Mouse (Mus musculus): Measurements from ENCODE around the gene Umodl1. TPM values are rescaled to one million over a fixed set of nuclear protein-coding genes. Genes with fewer than 3 reads are reported as not detected.
A peak's percentile ranks its signal among the peaks of the same experiment; 100 is the strongest.

Umodl1 gene
- polyA plus RNA-seq, 1 experiment from 2014 or later = 0.14 TPM

DNA sequence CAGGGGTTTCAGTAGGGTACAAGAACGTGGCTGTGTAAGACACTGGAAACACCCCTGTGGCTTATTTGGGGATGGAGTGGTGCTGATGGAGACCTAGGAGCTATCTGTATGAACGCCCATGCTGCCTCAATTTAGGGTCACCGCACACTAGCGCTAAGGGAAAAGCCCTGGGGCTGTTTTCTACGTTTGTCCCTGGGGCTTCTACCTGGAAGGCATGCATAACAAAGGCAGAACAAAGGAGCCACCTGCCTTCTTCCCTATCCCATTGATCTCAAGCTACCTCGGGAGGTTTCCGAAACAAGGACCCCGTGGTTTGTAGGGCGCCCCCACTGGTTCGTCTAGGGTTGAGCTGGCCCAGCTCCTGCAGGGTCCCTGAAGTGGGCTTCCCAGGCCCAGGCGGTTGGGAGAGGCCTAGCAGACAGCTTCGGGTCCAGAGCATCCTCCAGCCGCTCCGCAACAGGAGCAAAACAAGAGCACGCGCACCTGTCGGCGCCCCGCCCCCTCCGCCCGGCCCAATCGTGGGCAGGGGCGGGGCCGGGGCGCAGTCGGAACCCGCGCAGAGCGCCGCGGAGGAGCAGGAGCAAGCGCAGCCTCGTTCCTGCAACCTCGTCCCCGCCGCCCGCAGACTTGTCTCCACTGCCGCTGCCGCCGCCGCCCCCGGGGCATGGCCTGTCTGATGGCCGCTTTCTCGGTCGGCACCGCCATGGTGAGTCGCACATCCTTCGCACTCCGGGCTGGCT is 102.9 kb downstream of the Umodl1 start, which contains the start of gene Abcg1:
TSS of gene Abcg1 (plus strand) at position 525 of the 740 bp plus-strand sequence.
- H3K4me1 ChIP-seq (ENCODE audit: insufficient read depth, low read length) = peaks cover 19% of the 10 kb centered on the region
- H3K27ac ChIP-seq (ENCODE audit: low read length) = peak within 1 kb of the TSS; percentile 55
- WGBS = 2% methylated on average over 47 of the region's 49 CpGs
- H3K36me3 ChIP-seq (ENCODE audit: insufficient read depth, low read length) = no peaks in the 10 kb centered on the region
- peaks cover 25% of the 10 kb centered on the region for H3K27me3 ChIP-seq (ENCODE audit: insufficient read depth, low read length)
- peak; percentile 47; the same call in 1 of the 2 replicates for ATAC-seq (ENCODE audit: low FRiP score, low TSS enrichment)
- H3K9me3 ChIP-seq (ENCODE audit: low read length) = peaks cover 15% of the 10 kb centered on the region
- peak within 1 kb of the TSS; percentile 60 for H3K4me3 ChIP-seq (ENCODE audit: low read length)
- peak within 1 kb of the TSS; percentile 92 for H3K4me2 ChIP-seq (replicated peaks; ENCODE audit: low read depth, low read length)
- peak within 1 kb of the TSS; percentile 48 for H3K9ac ChIP-seq (replicated peaks; ENCODE audit: low read length)

DNA sequence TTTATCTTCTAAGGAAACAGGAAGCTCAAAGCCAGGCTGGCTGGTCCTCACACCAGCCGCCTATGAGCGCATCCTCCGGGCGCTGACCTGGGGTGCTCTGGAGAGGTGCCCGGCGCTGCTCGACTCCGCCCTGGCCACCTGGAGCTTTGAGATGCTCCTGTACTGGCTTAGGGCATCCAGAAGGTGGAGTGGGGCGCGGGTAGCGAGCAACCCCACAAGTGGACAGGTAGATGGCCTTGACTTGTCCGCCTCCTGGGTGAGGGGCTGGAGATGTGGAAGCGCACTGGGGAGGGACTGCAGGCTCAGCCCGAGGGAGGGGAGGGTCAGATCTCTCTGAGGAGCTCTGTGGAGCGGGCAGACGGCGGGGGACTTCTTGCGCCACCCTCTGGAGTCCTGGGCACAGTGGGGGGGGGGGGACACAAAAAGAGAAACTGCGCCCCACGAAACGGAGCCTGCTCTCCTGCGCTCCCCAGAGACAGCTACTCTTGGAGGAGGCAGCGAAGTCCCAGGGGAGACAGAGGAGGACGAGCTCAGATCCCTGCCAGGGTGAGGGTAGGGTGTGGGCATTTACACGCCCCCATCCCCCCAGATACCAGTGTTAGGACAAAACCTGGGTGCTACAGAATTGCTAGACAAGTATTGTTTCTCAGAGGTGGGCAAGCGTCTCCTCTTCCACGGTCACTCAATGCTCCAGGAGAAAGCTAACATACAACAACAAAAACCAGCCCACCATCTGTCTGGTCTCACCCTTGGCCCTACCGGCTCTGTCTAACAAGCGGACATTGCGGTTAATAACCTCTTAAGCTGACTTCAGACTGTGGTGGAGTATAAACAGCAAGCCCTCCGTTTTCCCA is 103.7 kb downstream of the Umodl1 start:
- Histone ChIP-seq H3K9ac (replicated peaks; ENCODE audit: low read length) (peak overlapping the region; percentile 48), H3K27ac (ENCODE audit: low read length) (peak overlapping the region; percentile 55), H3K4me2 (replicated peaks; ENCODE audit: low read depth, low read length) (peak overlapping the region; percentile 92), H3K4me3 (ENCODE audit: low read length) (peak overlapping the region; percentile 60), H3K9me3 (ENCODE audit: low read length) (peaks cover 12% of the 10 kb centered on the region), H3K27me3 (ENCODE audit: insufficient read depth, low read length) (peaks cover 25% of the 10 kb centered on the region), H3K36me3 (ENCODE audit: insufficient read depth, low read length) (no peaks in the 10 kb centered on the region), H3K4me1 (ENCODE audit: insufficient read depth, low read length) (peaks cover 19% of the 10 kb centered on the region)
- peak; percentile 32 for ATAC-seq (ENCODE audit: low FRiP score, low TSS enrichment)
- 1% methylated on average over 31 of the region's 31 CpGs for WGBS

DNA sequence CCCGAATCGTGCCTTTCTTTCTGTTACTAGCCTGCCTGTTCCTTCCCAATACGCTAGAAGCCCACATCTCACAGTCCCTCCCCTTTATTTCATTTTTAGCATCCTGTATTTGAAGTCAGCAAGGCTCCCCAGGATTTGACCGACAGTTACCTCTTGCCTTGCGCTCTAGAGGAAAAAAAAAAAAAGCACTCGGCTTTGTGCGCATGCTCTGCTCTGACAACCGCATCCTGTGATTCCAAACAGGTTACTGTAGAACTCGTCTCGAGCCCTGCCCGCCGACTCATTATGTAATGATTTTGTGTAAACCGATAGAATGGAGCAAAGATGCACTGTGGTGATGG is 104.3 kb downstream of the Umodl1 start:
- Histone ChIP-seq H3K4me2 (replicated peaks; ENCODE audit: low read depth, low read length) (peak overlapping the region; percentile 92), H3K27ac (ENCODE audit: low read length) (peak overlapping the region; percentile 55; the same call in 1 of the 2 replicates), H3K9me3 (ENCODE audit: low read length) (peaks cover 6% of the 10 kb centered on the region; the same call in 1 of the 2 replicates), H3K9ac (replicated peaks; ENCODE audit: low read length) (peak overlapping the region; percentile 48; the same call in 1 of the 2 replicates), H3K4me3 (ENCODE audit: low read length) (peak overlapping the region; percentile 60), H3K27me3 (ENCODE audit: insufficient read depth, low read length) (peaks cover 25% of the 10 kb centered on the region), H3K4me1 (ENCODE audit: insufficient read depth, low read length) (peaks cover 19% of the 10 kb centered on the region), H3K36me3 (ENCODE audit: insufficient read depth, low read length) (no peaks in the 10 kb centered on the region)
- 2% methylated on average over 13 of the region's 13 CpGs for WGBS
- 0 out of 2 replicates have a peak, but pooled peaks have one; percentile 39 for ATAC-seq (ENCODE audit: low FRiP score, low TSS enrichment)

DNA sequence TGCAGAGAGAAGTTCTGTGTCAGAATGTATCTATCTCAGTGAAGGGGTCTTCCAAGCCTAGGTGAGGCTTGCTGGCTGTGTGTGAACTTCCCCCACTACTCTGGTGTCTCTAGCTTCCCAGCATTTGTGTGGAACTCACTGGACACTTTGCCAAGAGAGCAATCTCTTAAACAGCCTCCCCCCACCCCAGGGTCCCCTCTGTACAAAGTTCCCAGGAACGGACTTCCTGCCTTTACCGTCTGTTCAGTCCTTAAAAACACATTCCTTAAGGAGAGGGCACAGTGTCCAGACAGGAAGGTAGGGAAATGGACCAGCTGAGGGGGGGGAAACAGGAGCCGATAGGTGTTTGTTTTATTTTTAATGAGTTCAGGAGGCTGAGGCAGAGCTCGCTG is 105.8 kb downstream of the Umodl1 start:
- no peak overlapping the region for H3K4me3 ChIP-seq (ENCODE audit: low read length)
- peaks cover 19% of the 10 kb centered on the region for H3K4me1 ChIP-seq (ENCODE audit: insufficient read depth, low read length)
- no peak overlapping the region for H3K4me2 ChIP-seq (replicated peaks; ENCODE audit: low read depth, low read length)
- H3K27ac ChIP-seq (ENCODE audit: low read length) = peak overlapping the region; percentile 2; the same call in 1 of the 2 replicates
- H3K9me3 ChIP-seq (ENCODE audit: low read length) = no peaks in the 10 kb centered on the region
- H3K9ac ChIP-seq (replicated peaks; ENCODE audit: low read length) = no peak overlapping the region
- no peaks in the 10 kb centered on the region for H3K36me3 ChIP-seq (ENCODE audit: insufficient read depth, low read length)
- 37% methylated on average over 4 of the region's 4 CpGs for WGBS
- no peak for ATAC-seq (ENCODE audit: low FRiP score, low TSS enrichment)
- H3K27me3 ChIP-seq (ENCODE audit: insufficient read depth, low read length) = peaks cover 25% of the 10 kb centered on the region

Small RNA genes lying within 50 kb of the gene (microRNA-seq; reads per million reads assigned to microRNA genes)
- not detected for gene Gm24026

Other genes starting within 250 kb of the Umodl1 start
- 0.48 and 0.49 TPM in 2 replicates for gene Glp1r, start 52.8 kb upstream of the Umodl1 start, polyA plus RNA-seq (2015; fragmentation: Nextera tagmentation; extraction: Ambion mirVana)
- gene Abcg1, start 103.0 kb downstream of the Umodl1 start, polyA plus RNA-seq (2015; fragmentation: Nextera tagmentation; extraction: Ambion mirVana) = 8.5 and 9.2 TPM in 2 replicates
- gene Tff3, start 175.0 kb downstream of the Umodl1 start, polyA plus RNA-seq (2015; fragmentation: Nextera tagmentation; extraction: Ambion mirVana) = 0.36 and 0.41 TPM in 2 replicates
- gene Tff2, start 189.6 kb downstream of the Umodl1 start, polyA plus RNA-seq (2015; fragmentation: Nextera tagmentation; extraction: Ambion mirVana) = 2.1 and 2.3 TPM in 2 replicates
- 0.35 TPM in 1 of 2 replicates, not detected in the other for gene Tff1, start 210.6 kb downstream of the Umodl1 start, polyA plus RNA-seq (2015; fragmentation: Nextera tagmentation; extraction: Ambion mirVana)
- not detected in 2 replicates for gene Tmprss3, start 244.3 kb downstream of the Umodl1 start, polyA plus RNA-seq (2015; fragmentation: Nextera tagmentation; extraction: Ambion mirVana)

All from kidney, embryonic 16.5 days (tissue).